Mouse (Mus musculus): ENCODE results near the gene Cox4i1. TPM values are rescaled to one million over a fixed set of nuclear protein-coding genes. Genes with fewer than 3 reads are reported as not detected.

Cox4i1 gene
- polyA plus RNA-seq, 1 experiment from 2014 or later = 1,295 TPM

DNA sequence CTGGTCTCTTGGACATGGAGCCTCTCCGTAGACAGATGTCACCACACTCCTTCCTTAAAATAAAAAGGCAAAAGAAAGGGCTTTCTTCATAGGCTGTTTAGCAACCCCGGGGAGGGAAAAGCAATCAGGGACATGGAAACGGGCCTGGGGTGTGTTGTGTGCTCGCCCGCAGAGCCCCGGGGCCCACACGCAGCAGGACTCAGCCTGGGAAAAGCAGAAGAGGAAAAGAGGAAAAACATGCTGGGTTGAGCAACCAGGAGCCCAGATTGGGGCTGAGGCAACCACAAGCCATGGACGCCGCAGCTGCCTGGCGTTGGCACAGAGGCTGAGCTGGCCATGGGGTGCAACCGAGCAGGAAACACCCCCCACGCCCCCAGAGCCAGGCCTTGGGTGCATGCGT, 18.0 kb downstream of the Cox4i1 start:
- DNase-seq (ENCODE audit: low spot score) = no peak
- Histone ChIP-seq H3K9me3 (no peaks in the 10 kb centered on the region), H3K4me3 (no peak overlapping the region), H3K36me3 (no peaks in the 10 kb centered on the region), H3K4me1 (peaks cover 8% of the 10 kb centered on the region; the same call in 1 of the 2 replicates), H3K27ac (no peak overlapping the region), H3K27me3 (ENCODE audit: insufficient read depth, poor library complexity, severe bottlenecking) (peaks cover 67% of the 10 kb centered on the region)
- WGBS = 79% methylated on average over 13 of the region's 13 CpGs

GRCm38 (mm10) chr8:120686576-120686975, 18.6 kb downstream of the Cox4i1 start:
- no peak overlapping the region for H3K4me3 ChIP-seq
- 84% methylated on average over 5 of the region's 5 CpGs for WGBS
- no peak overlapping the region for H3K27ac ChIP-seq
- peaks cover 67% of the 10 kb centered on the region for H3K27me3 ChIP-seq (ENCODE audit: insufficient read depth, poor library complexity, severe bottlenecking)
- H3K4me1 ChIP-seq = peaks cover 8% of the 10 kb centered on the region; the same call in 1 of the 2 replicates
- peak; percentile 73 for DNase-seq (ENCODE audit: low spot score)
- H3K36me3 ChIP-seq = no peaks in the 10 kb centered on the region
- no peaks in the 10 kb centered on the region for H3K9me3 ChIP-seq

DNA sequence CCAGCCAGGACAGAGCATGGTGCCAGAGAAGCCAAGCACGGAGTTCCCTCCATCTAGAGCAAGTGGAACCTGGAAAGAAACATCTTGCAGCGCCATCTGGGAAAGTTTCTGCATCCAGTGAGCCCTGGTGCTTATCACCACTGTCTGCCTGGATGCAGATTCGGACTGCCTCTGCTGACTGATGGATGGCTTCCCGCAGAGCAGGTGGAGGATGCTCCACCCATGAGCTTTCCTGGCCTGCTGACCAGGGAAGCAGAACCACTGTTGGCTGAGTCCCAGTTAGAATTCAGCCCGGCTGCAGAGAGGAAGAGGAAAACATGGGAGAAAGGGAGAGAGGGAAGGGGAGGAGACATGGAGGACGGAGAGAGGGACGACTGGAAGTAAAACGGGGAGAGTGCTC, 19.8 kb downstream of the Cox4i1 start:
- peaks cover 9% of the 10 kb centered on the region; the same call in 1 of the 2 replicates for H3K4me1 ChIP-seq
- DNase-seq (ENCODE audit: low spot score) = no peak
- peaks cover 57% of the 10 kb centered on the region for H3K27me3 ChIP-seq (ENCODE audit: insufficient read depth, poor library complexity, severe bottlenecking)
- H3K4me3 ChIP-seq = no peak overlapping the region
- no peaks in the 10 kb centered on the region for H3K36me3 ChIP-seq
- H3K27ac ChIP-seq = no peak overlapping the region
- H3K9me3 ChIP-seq = no peaks in the 10 kb centered on the region
- WGBS = 60% methylated on average over 8 of the region's 8 CpGs

DNA sequence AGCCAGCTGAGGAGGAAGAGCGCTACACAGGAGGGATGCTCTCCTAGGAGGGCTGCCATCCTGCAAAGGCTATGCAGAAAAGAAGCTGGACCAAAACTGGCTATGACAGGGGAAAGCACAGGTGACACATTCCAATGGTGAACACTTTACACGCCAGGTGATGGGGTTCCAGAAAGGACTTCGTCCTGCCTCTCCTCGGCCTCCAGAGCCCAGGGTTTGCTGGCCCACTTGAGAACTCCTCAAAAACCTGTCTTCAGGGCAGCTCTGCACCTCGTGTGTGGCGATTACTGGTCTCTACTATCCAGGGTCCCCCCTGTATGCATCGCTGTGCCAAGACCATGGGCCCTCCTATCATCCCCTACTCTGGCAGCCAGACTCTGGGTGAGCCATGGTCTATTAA, 20.5 kb downstream of the Cox4i1 start:
- no peak overlapping the region for H3K4me3 ChIP-seq

GRCm38 (mm10) chr8:120692934-120693333, 24.9 kb downstream of the Cox4i1 start:
- DNase-seq (ENCODE audit: low spot score) = no peak
- Histone ChIP-seq H3K9me3 (no peaks in the 10 kb centered on the region; the same call in 1 of the 2 replicates), H3K27ac (no peak overlapping the region), H3K27me3 (ENCODE audit: insufficient read depth, poor library complexity, severe bottlenecking) (peaks cover 24% of the 10 kb centered on the region), H3K4me3 (no peak overlapping the region), H3K36me3 (no peaks in the 10 kb centered on the region), H3K4me1 (peaks cover 36% of the 10 kb centered on the region)
- 49% methylated on average over 4 of the region's 4 CpGs for WGBS

More for the DNA sequence above, 20.5 kb downstream of the Cox4i1 start:
- no peak for DNase-seq (ENCODE audit: low spot score)
- Histone ChIP-seq H3K27me3 (ENCODE audit: insufficient read depth, poor library complexity, severe bottlenecking) (peaks cover 56% of the 10 kb centered on the region), H3K4me1 (peaks cover 12% of the 10 kb centered on the region; the same call in 1 of the 2 replicates), H3K27ac (no peak overlapping the region), H3K9me3 (no peaks in the 10 kb centered on the region), H3K36me3 (no peaks in the 10 kb centered on the region)
- 83% methylated on average over 7 of the region's 7 CpGs for WGBS

GRCm38 (mm10) chr8:120693861-120694493, 26.0 kb downstream of the Cox4i1 start:
- Histone ChIP-seq H3K4me3 (peak overlapping the region; percentile 20), H3K9me3 (no peaks in the 10 kb centered on the region; the same call in 1 of the 2 replicates), H3K4me1 (peaks cover 36% of the 10 kb centered on the region), H3K36me3 (no peaks in the 10 kb centered on the region), H3K27me3 (ENCODE audit: insufficient read depth, poor library complexity, severe bottlenecking) (peaks cover 13% of the 10 kb centered on the region; the same call in 1 of the 2 replicates), H3K27ac (peak overlapping the region; percentile 6; the same call in 1 of the 2 replicates)
- WGBS = 29% methylated on average over 22 of the region's 22 CpGs
- DNase-seq (ENCODE audit: low spot score) = no peak

- Histone ChIP-seq H3K4me1 (peaks cover 43% of the 10 kb centered on the region), H3K9me3 (no peaks in the 10 kb centered on the region; the same call in 1 of the 2 replicates), H3K27ac (no peak overlapping the region), H3K27me3 (ENCODE audit: insufficient read depth, poor library complexity, severe bottlenecking) (peaks cover 16% of the 10 kb centered on the region; the same call in 1 of the 2 replicates), H3K4me3 (no peak overlapping the region), H3K36me3 (no peaks in the 10 kb centered on the region)
- 43% methylated on average over 13 of the region's 13 CpGs for WGBS
- no peak for DNase-seq (ENCODE audit: low spot score)
Measured at GRCm38 (mm10) chr8:120696401-120697153, 28.6 kb downstream of the Cox4i1 start.

- peaks cover 43% of the 10 kb centered on the region for H3K4me1 ChIP-seq
- peaks cover 24% of the 10 kb centered on the region; the same call in 1 of the 2 replicates for H3K27me3 ChIP-seq (ENCODE audit: insufficient read depth, poor library complexity, severe bottlenecking)
- WGBS = 67% methylated on average over 17 of the region's 17 CpGs
- H3K4me3 ChIP-seq = no peak overlapping the region
- H3K36me3 ChIP-seq = no peaks in the 10 kb centered on the region
- H3K9me3 ChIP-seq = no peaks in the 10 kb centered on the region; the same call in 1 of the 2 replicates
- 0 out of 2 replicates have a peak overlapping the region, but pooled peaks have one; percentile 18 for H3K27ac ChIP-seq
- DNase-seq (ENCODE audit: low spot score) = no peak
Measured at GRCm38 (mm10) chr8:120697154-120697978, 29.3 kb downstream of the Cox4i1 start.

- Histone ChIP-seq H3K36me3 (no peaks in the 10 kb centered on the region), H3K4me1 (peaks cover 40% of the 10 kb centered on the region), H3K4me3 (no peak overlapping the region), H3K27me3 (ENCODE audit: insufficient read depth, poor library complexity, severe bottlenecking) (peaks cover 25% of the 10 kb centered on the region; the same call in 1 of the 2 replicates), H3K27ac (no peak overlapping the region), H3K9me3 (no peaks in the 10 kb centered on the region; the same call in 1 of the 2 replicates)
- no peak for DNase-seq (ENCODE audit: low spot score)
Measured at GRCm38 (mm10) chr8:120697979-120698272, 29.9 kb downstream of the Cox4i1 start.

DNA sequence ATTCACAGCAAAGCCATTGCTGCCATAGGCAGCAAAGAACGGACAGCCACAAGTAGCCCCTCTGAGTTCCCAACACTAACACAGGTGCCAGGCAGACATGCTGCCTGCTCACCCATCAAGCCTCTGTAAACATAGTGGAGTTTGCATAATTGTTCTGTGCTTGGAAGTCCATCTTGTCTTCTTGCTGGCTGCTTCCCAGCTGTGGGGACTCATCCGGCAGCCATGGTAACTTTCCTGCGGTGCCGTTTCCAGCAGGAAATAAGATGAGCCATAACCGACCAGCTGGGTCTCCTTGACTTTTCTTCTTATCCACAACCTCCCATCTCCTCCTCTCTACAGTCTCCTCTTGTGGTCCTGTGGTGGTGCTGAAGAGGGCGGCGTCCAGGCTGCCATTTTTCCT, 30.4 kb downstream of the Cox4i1 start:
- no peak for DNase-seq (ENCODE audit: low spot score)
- no peaks in the 10 kb centered on the region; the same call in 1 of the 2 replicates for H3K9me3 ChIP-seq
- peaks cover 25% of the 10 kb centered on the region; the same call in 1 of the 2 replicates for H3K27me3 ChIP-seq (ENCODE audit: insufficient read depth, poor library complexity, severe bottlenecking)
- H3K27ac ChIP-seq = no peak overlapping the region
- H3K4me3 ChIP-seq = no peak overlapping the region
- 86% methylated on average over 7 of the region's 7 CpGs for WGBS
- H3K36me3 ChIP-seq = no peaks in the 10 kb centered on the region
- H3K4me1 ChIP-seq = peaks cover 39% of the 10 kb centered on the region

GRCm38 (mm10) chr8:120699079-120699478, 31.1 kb downstream of the Cox4i1 start:
- DNase-seq (ENCODE audit: low spot score) = no peak
- Histone ChIP-seq H3K27me3 (ENCODE audit: insufficient read depth, poor library complexity, severe bottlenecking) (peaks cover 31% of the 10 kb centered on the region; the same call in 1 of the 2 replicates), H3K36me3 (no peaks in the 10 kb centered on the region), H3K4me3 (no peak overlapping the region), H3K4me1 (peaks cover 34% of the 10 kb centered on the region), H3K27ac (no peak overlapping the region), H3K9me3 (no peaks in the 10 kb centered on the region; the same call in 1 of the 2 replicates)
- 74% methylated on average over 6 of the region's 6 CpGs for WGBS

DNA sequence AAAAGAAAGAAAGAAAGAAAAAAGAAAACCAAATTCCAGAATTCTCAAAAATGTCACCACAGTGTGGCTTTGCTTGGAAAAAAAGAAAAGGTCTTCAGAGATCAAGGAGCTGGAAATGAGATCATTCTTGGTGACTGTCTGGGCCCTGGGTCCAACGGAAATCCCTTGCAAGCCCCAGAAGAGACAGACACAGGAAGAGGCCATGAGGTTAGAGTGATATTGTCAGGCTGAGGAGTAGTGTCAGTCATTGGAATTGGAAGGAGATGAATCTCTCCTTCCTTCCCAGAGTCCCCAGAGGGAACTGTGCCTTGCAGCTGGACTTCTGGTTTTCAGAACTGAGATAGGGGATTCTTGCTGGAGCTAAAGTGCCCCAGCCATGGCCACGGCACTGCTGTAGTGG, 31.5 kb downstream of the Cox4i1 start:
- 48% methylated on average over 2 of the region's 2 CpGs for WGBS
- Histone ChIP-seq H3K36me3 (no peaks in the 10 kb centered on the region), H3K27me3 (ENCODE audit: insufficient read depth, poor library complexity, severe bottlenecking) (peaks cover 33% of the 10 kb centered on the region; the same call in 1 of the 2 replicates), H3K9me3 (no peaks in the 10 kb centered on the region; the same call in 1 of the 2 replicates), H3K27ac (0 out of 2 replicates have a peak overlapping the region, but pooled peaks have one; percentile 56), H3K4me1 (peaks cover 29% of the 10 kb centered on the region), H3K4me3 (no peak overlapping the region)
- no peak for DNase-seq (ENCODE audit: low spot score)
